Mouse (Mus musculus) heart, embryonic 11.5 days (tissue): ENCODE results near the gene Mgat5. TPM values are rescaled to one million over a fixed set of nuclear protein-coding genes. Genes with fewer than 3 reads are reported as not detected.

ENCODE experiments used
- ATAC-seq: fragments of 200-750 bp; cut with Nextera tagmentation; replicated peaks from 2 replicates; pipeline ENCODE4 v1.8.0; 2017; ENCODE audit warnings: moderate library complexity; ENCODE audit not compliant: insufficient number of reproducible peaks, low FRiP score, low TSS enrichment
- H3K27ac ChIP-seq: fragments of 300-500 bp; sonication (generic); 2 replicates; pipeline ENCODE4 v1.5.1; 2014; ENCODE audit warnings: mild to moderate bottlenecking, low read depth, low read length
- H3K27me3 ChIP-seq: fragments of 300-500 bp; sonication (generic); 2 replicates; pipeline ENCODE4 v1.6.1; 2014; ENCODE audit warnings: mild to moderate bottlenecking, low read length, mixed read lengths; ENCODE audit not compliant: control insufficient read depth, insufficient read depth
- H3K36me3 ChIP-seq: fragments of 300-500 bp; sonication (generic); 2 replicates; pipeline ENCODE4 v1.6.1; 2014; ENCODE audit warnings: mild to moderate bottlenecking, low read length, moderate library complexity, mixed read lengths; ENCODE audit not compliant: control insufficient read depth, insufficient read depth
- H3K4me1 ChIP-seq: fragments of 300-500 bp; sonication (generic); 2 replicates; pipeline ENCODE4 v1.6.1; 2014; ENCODE audit warnings: low read length; ENCODE audit not compliant: control insufficient read depth, insufficient read depth
- H3K4me2 ChIP-seq: fragments of 300-500 bp; sonication (generic); 2 replicates; pipeline ENCODE4 v1.6.1; 2014; ENCODE audit warnings: mild to moderate bottlenecking, moderate library complexity
- H3K4me3 ChIP-seq: fragments of 300-500 bp; sonication (generic); 2 replicates; pipeline ENCODE4 v1.5.1; 2014; ENCODE audit warnings: low read depth, low read length
- H3K9ac ChIP-seq: fragments of 300-500 bp; sonication (generic); 2 replicates; pipeline ENCODE4 v1.6.1; 2014; ENCODE audit warnings: mild to moderate bottlenecking, low read depth, low read length, moderate library complexity
- H3K9me3 ChIP-seq: fragments of 300-500 bp; sonication (generic); replicated peaks from 2 replicates; pipeline ENCODE4 v1.6.1; 2016; ENCODE audit warnings: low read length; ENCODE audit not compliant: control insufficient read depth
- WGBS: fragments of 180-500 bp; shearing (Covaris S2); extraction: QIAGEN DNeasy Blood & Tissue Kit; methylation state at CpG from one replicate; pipeline ENCODE4 v1.1.7; 2014; ENCODE audit not compliant: insufficient replicate concordance; 5-methylcytosine and 5-hydroxymethylcytosine counted together
- polyA plus RNA-seq: library from polyadenylated mRNA; unstranded; fragments of >200 nt; fragmentation: Nextera tagmentation; extraction: Ambion mirVana; gene quantifications from 2 replicates; pipeline ENCODE4 v1.2.1, GENCODE M21; 2014

The Mgat5 gene
- polyA plus RNA-seq, 1 experiment from 2014 or later = 4.9 TPM

- H3K4me3 ChIP-seq = no peak overlapping the region
- H3K27me3 ChIP-seq = no peaks in the 10 kb centered on the region
- H3K9me3 ChIP-seq = no peaks in the 10 kb centered on the region
- peaks cover 2% of the 10 kb centered on the region; the same call in 1 of the 2 replicates for H3K4me1 ChIP-seq
- H3K4me2 ChIP-seq = no peak overlapping the region
- no peak overlapping the region for H3K9ac ChIP-seq
- no peak overlapping the region for H3K27ac ChIP-seq
- 10% methylated on average over 8 of the region's 8 CpGs for WGBS
- no peak for ATAC-seq
- no peaks in the 10 kb centered on the region for H3K36me3 ChIP-seq
Measured at GRCm38 (mm10) chr1:127500219-127500618, 295.4 kb downstream of the Mgat5 start.

DNA sequence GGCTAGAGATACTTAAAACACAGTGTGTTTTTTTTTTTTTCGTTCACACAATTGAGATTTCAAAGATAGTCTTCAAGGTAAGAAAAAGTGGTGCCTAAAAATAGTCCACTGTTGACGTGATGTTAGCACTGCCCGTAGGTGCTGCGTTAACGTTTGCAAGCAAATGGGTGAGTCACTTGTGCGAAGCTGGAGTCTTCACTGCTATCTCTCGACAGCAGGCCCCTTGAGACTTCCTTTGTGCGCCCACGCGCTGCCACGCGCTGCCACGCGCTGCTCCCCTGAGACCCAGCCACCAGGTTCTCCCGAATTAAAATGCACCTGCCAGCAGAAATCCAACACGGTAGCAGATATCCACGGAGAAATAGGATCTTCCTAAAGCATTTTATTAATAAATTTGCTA is 295.9 kb downstream of the Mgat5 start:
- no peak for ATAC-seq
- Histone ChIP-seq H3K27ac (no peak overlapping the region), H3K9ac (no peak overlapping the region), H3K36me3 (no peaks in the 10 kb centered on the region), H3K27me3 (no peaks in the 10 kb centered on the region), H3K4me1 (peaks cover 2% of the 10 kb centered on the region; the same call in 1 of the 2 replicates), H3K9me3 (no peaks in the 10 kb centered on the region), H3K4me2 (no peak overlapping the region), H3K4me3 (no peak overlapping the region)
- WGBS = 51% methylated on average over 17 of the region's 17 CpGs

DNA sequence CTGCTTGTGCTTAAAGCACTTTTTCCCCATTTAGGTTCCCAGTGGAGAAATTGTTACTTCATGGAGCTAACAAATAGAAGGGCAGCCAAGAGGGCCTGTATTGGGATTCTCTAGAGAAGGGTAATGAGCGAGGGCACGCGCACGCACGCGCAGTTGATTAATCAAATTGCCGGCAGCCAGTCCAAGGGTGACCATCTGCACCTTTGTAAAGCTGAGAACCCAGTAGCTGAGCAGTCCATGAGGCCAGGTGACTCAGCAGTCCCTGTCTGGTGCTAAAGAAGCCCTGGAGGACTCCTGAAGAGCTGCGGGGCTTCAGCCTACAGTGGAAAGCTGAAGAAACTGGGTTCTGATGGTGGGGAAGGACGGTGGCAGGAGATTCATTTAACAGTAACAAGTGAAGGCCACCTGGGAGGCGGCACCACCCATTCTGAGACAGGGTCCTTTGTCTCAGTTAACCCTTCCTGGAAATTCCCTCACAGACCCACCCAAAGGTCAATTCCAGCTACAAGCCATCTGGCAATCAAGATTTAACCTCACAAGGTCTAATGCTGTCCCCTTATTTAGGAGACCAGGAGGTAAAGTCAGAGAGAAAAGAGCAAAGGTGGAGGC is 302.3 kb downstream of the Mgat5 start:
- Histone ChIP-seq H3K36me3 (no peaks in the 10 kb centered on the region), H3K27ac (no peak overlapping the region), H3K4me1 (peaks cover 5% of the 10 kb centered on the region; the same call in 1 of the 2 replicates), H3K9ac (no peak overlapping the region), H3K4me2 (no peak overlapping the region), H3K27me3 (no peaks in the 10 kb centered on the region), H3K4me3 (no peak overlapping the region), H3K9me3 (no peaks in the 10 kb centered on the region)
- no peak for ATAC-seq
- 81% methylated on average over 10 of the region's 10 CpGs for WGBS

DNA sequence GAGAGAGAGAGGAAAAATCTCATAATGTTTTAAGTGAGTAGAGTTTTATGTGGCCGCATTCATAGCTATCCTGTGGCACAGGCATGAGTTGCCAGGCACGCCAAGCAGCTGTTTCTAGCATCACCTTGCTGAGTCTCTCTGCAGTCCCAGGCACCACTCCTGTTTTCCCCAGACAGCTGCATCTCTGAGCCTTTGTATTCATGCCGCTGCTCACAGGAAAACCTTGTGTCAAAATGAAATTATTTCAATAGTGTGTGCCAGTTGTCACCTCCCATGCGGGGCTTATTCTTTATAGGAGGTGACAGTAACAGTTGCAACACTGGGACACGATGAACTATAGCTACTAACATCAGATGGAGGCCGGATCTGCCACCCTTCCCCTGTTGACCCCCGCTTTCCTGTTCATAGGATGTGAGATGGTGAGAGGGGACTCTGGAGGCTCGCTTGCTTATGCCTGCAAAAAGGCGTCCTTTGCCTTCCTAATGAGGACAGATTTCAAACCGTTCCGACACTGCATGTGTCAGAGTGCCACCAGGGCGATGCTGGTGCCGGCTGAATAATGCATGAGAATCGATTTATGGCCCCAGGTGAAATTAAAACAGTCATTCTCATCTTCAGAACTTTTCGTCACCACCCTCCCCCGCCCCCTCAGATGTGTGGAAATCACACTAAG is 303.4 kb downstream of the Mgat5 start:
- no peak overlapping the region for H3K9ac ChIP-seq
- H3K27me3 ChIP-seq = no peaks in the 10 kb centered on the region
- peaks cover 9% of the 10 kb centered on the region; the same call in 1 of the 2 replicates for H3K4me1 ChIP-seq
- H3K9me3 ChIP-seq = no peaks in the 10 kb centered on the region
- no peaks in the 10 kb centered on the region for H3K36me3 ChIP-seq
- H3K27ac ChIP-seq = no peak overlapping the region
- ATAC-seq = no peak
- no peak overlapping the region for H3K4me2 ChIP-seq
- whole genome bisulfite sequencing = 83% methylated on average over 16 of the region's 16 CpGs
- H3K4me3 ChIP-seq = no peak overlapping the region

DNA sequence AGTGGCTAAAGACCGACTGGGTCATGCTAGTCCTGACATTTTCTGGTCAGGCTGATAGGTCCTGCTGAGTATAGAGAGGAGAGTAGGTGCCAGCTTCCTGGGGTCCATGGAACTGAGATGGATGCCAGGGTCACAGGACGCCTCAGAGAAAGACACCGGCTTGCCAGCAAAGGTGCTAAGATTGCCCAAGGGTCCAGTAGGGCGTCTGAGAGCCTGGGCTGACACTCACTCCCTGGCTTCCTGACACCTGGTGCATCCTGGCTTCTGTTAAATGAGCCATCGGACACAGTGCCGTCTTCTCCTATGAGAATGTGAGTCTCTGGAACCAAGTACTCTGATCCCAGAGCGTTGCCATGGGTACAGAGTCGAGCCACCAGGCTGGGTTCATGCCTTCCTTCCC is 304.1 kb downstream of the Mgat5 start:
- no peaks in the 10 kb centered on the region for H3K36me3 ChIP-seq
- no peak for ATAC-seq
- no peak overlapping the region for H3K4me3 ChIP-seq
- H3K9me3 ChIP-seq = no peaks in the 10 kb centered on the region
- H3K27me3 ChIP-seq = no peaks in the 10 kb centered on the region
- no peak overlapping the region for H3K9ac ChIP-seq
- H3K4me2 ChIP-seq = no peak overlapping the region
- no peak overlapping the region for H3K27ac ChIP-seq
- H3K4me1 ChIP-seq = peaks cover 9% of the 10 kb centered on the region; the same call in 1 of the 2 replicates
- 76% methylated on average over 8 of the region's 8 CpGs for WGBS

DNA sequence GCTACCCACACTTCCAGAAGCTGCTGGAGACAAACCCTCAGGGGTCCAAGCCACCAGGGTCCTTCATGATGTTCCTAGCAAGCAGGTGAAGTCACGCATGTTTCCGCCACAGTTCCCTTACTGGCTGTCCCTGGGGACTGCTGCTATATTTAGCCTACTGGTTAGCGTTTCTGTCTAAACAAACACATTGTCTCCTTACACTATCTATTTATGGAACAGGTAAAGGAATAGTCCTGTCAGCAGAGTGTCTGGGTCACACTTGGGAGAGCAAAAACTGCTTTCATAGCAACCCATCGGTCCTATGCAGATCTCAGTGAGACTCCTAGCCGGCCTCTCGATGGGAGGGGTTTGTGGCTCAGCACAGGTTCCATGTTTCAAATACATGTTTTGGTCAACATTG is 306.5 kb downstream of the Mgat5 start:
- Histone ChIP-seq H3K9me3 (peaks cover 5% of the 10 kb centered on the region; the same call in 1 of the 2 replicates), H3K4me2 (no peak overlapping the region), H3K4me1 (peaks cover 9% of the 10 kb centered on the region; the same call in 1 of the 2 replicates), H3K9ac (no peak overlapping the region), H3K27me3 (no peaks in the 10 kb centered on the region), H3K27ac (0 out of 2 replicates have a peak overlapping the region, but pooled peaks have one; percentile 43), H3K36me3 (no peaks in the 10 kb centered on the region), H3K4me3 (no peak overlapping the region)
- ATAC-seq = no peak
- 60% methylated on average over 6 of the region's 6 CpGs for WGBS

GRCm38 (mm10) chr1:127512709-127513108 is 307.9 kb downstream of the Mgat5 start:
- H3K27me3 ChIP-seq = no peaks in the 10 kb centered on the region
- no peak overlapping the region for H3K9ac ChIP-seq
- peaks cover 5% of the 10 kb centered on the region; the same call in 1 of the 2 replicates for H3K9me3 ChIP-seq
- no peaks in the 10 kb centered on the region for H3K36me3 ChIP-seq
- no peak overlapping the region for H3K4me3 ChIP-seq
- H3K4me1 ChIP-seq = peaks cover 9% of the 10 kb centered on the region; the same call in 1 of the 2 replicates
- no peak overlapping the region for H3K4me2 ChIP-seq
- no peak for ATAC-seq
- H3K27ac ChIP-seq = 0 out of 2 replicates have a peak overlapping the region, but pooled peaks have one; percentile 22
- WGBS = 70% methylated on average over 6 of the region's 6 CpGs

DNA sequence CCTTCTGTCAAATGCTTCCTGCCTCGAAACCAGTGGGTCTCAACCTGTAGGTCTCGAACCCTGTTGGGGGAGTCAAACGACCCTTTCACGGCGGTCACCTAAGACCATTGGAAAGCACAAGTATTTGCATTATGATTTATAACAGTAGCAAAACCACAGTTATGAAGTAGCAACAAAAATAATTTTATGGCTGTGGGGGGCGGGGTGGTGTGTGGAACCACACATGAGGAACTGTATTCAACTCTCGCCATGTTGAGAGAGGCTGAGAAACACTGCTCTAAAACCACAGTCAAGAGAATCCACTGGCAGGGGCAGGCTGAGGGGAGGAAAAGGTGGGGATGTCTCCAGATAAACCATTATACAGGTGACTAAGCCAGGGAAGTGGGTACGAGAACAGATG is 308.3 kb downstream of the Mgat5 start:
- no peak overlapping the region for H3K27ac ChIP-seq
- H3K4me1 ChIP-seq = peaks cover 9% of the 10 kb centered on the region; the same call in 1 of the 2 replicates
- H3K4me3 ChIP-seq = no peak overlapping the region
- no peaks in the 10 kb centered on the region for H3K36me3 ChIP-seq
- 84% methylated on average over 8 of the region's 8 CpGs for WGBS
- H3K27me3 ChIP-seq = no peaks in the 10 kb centered on the region
- peaks cover 5% of the 10 kb centered on the region; the same call in 1 of the 2 replicates for H3K9me3 ChIP-seq
- no peak overlapping the region for H3K9ac ChIP-seq
- ATAC-seq = no peak
- H3K4me2 ChIP-seq = no peak overlapping the region
